Mouse (Mus musculus): ENCODE results near the gene Dohh. TPM values are rescaled to one million over a fixed set of nuclear protein-coding genes. Genes with fewer than 3 reads are reported as not detected.

Gene Dohh
- total RNA-seq, 2 experiments from 2014 or later = 38.1 to 39.8 TPM

- DNase-seq = peak; percentile 62
- H3K4me3 ChIP-seq = peak overlapping the region; percentile 70
- intact Hi-C loops (cut with DNase I) = no loop called here
- TF ChIP-seq CTCF (IDR thresholded peaks at IDR 0.05) = no peak
- peak overlapping the region; percentile 97 for H3K27ac ChIP-seq
Measured at GRCm38 (mm10) chr10:81420191-81420767, 36.1 kb downstream of the Dohh start.

- peak overlapping the region; percentile 70 for H3K4me3 ChIP-seq
- intact Hi-C loops (cut with DNase I) = no loop called here
- peak; percentile 45 for DNase-seq
- peak overlapping the region; percentile 97 for H3K27ac ChIP-seq
- no peak for TF ChIP-seq CTCF (IDR thresholded peaks at IDR 0.05)
Measured at GRCm38 (mm10) chr10:81421041-81421796, 37.0 kb downstream of the Dohh start.

GRCm38 (mm10) chr10:81421797-81422100 is 37.5 kb downstream of the Dohh start:
- no peak for TF ChIP-seq CTCF (IDR thresholded peaks at IDR 0.05)
- Histone ChIP-seq H3K27ac (peak overlapping the region; percentile 97), H3K4me3 (peak overlapping the region; percentile 70)
- peak; percentile 84 for DNase-seq
- intact Hi-C loops (cut with DNase I) = no loop called here

- peak overlapping the region; percentile 97 for H3K27ac ChIP-seq
- TF ChIP-seq CTCF (IDR thresholded peaks at IDR 0.05) = no peak
- peak overlapping the region; percentile 29 for H3K4me3 ChIP-seq
- intact Hi-C loops (cut with DNase I) = no loop called here
- peak; percentile 79 for DNase-seq
Measured at GRCm38 (mm10) chr10:81422191-81422590, 38.0 kb downstream of the Dohh start.

GRCm38 (mm10) chr10:81422661-81423217 is 38.5 kb downstream of the Dohh start:
- H3K27ac ChIP-seq = peak overlapping the region; percentile 97
- peak overlapping the region; percentile 29 for H3K4me3 ChIP-seq
- TF ChIP-seq CTCF (IDR thresholded peaks at IDR 0.05) = no peak
- peak; percentile 26 for DNase-seq
- intact Hi-C loops (cut with DNase I) = no loop called here

GRCm38 (mm10) chr10:81423476-81424245 is 39.4 kb downstream of the Dohh start:
- TF ChIP-seq CTCF (IDR thresholded peaks at IDR 0.05) = no peak
- intact Hi-C loops (cut with DNase I) = no loop called here
- peak; percentile 26 for DNase-seq
- Histone ChIP-seq H3K4me3 (peak overlapping the region; percentile 94), H3K27ac (peak overlapping the region; percentile 97)

- intact Hi-C loops (cut with DNase I) = no loop called here
- TF ChIP-seq CTCF (IDR thresholded peaks at IDR 0.05) = no peak
- peak overlapping the region; percentile 94 for H3K4me3 ChIP-seq
- H3K27ac ChIP-seq = peak overlapping the region; percentile 97
- peak; percentile 94 for DNase-seq
Measured at GRCm38 (mm10) chr10:81424246-81425051, 40.2 kb downstream of the Dohh start.

GRCm38 (mm10) chr10:81425236-81425850 is 41.1 kb downstream of the Dohh start:
- peak; percentile 89 for DNase-seq
- intact Hi-C loops (cut with DNase I) = no loop called here
- H3K4me3 ChIP-seq = peak overlapping the region; percentile 94
- H3K27ac ChIP-seq = peak overlapping the region; percentile 97
- TF ChIP-seq CTCF (IDR thresholded peaks at IDR 0.05) = no peak

GRCm38 (mm10) chr10:81426081-81426671 is 41.9 kb downstream of the Dohh start:
- Histone ChIP-seq H3K27ac (peak overlapping the region; percentile 97), H3K4me3 (peak overlapping the region; percentile 94)
- no peak for TF ChIP-seq CTCF (IDR thresholded peaks at IDR 0.05)
- peak; percentile 74 for DNase-seq
- intact Hi-C loops (cut with DNase I) = no loop called here

- Histone ChIP-seq H3K4me3 (peak overlapping the region; percentile 94), H3K27ac (peak overlapping the region; percentile 97)
- peak; percentile 89 for DNase-seq
- intact Hi-C loops (cut with DNase I) = no loop called here
- no peak for TF ChIP-seq CTCF (IDR thresholded peaks at IDR 0.05)
Measured at GRCm38 (mm10) chr10:81426897-81427296, 42.7 kb downstream of the Dohh start.

GRCm38 (mm10) chr10:81427327-81427726 is 43.1 kb downstream of the Dohh start:
- intact Hi-C loops (cut with DNase I) = no loop called here
- TF ChIP-seq CTCF (IDR thresholded peaks at IDR 0.05) = no peak

More at GRCm38 (mm10) chr10:81427327-81427726, 43.1 kb downstream of the Dohh start:
- Histone ChIP-seq H3K4me3 (peak overlapping the region; percentile 94), H3K27ac (peak overlapping the region; percentile 97)
- DNase-seq = no peak

Measured in gastrocnemius, adult 2 months (tissue).